ENCODE assay signal across 1 mouse cellular context in the genomic region with DNA sequence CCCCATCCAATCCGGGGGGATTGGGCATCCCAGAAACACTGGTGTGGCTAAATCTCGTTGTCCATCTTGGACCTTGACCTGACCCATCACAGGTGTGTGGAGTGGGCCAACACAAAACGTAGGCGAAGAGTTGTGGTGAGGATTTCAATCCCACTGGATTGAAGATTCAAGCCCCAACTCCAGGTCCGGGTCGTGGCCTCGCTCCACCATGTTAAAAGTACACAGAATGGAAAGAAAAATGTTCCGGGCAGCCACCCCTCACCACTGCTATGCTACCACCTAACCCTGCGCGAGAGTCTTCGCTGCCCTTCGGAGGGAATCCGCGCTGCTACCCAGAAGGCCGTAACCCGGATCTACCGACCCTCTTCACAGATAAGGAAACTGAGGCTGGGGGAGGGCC.
TF ChIP-seq lines count a peak whose summit lies in the region.

No protein-coding gene starts in this region.

TF ChIP-seq in CH12.LX, 34 proteins besides CTCF, POLR2A, EP300 and RAD21 (continued from another document):
- no peak for TF ChIP-seq NELFE (IDR thresholded peaks at IDR 0.05; ENCODE audit: low read depth, low read length)
- no peak for TF ChIP-seq NRF1 (IDR thresholded peaks at IDR 0.05; ENCODE audit: low read depth, low read length)
- no peak for TF ChIP-seq MAZ (IDR thresholded peaks at IDR 0.05; ENCODE audit: low read depth, low read length)
- no peak for TF ChIP-seq UBTF (IDR thresholded peaks at IDR 0.05; ENCODE audit: low read depth, low read length)
- TF ChIP-seq ETS1 (conservative IDR thresholded peaks at IDR 0.05; ENCODE audit: low read depth, low read length): no peak
- no peak for TF ChIP-seq RCOR1 (conservative IDR thresholded peaks at IDR 0.05; ENCODE audit: low read depth, low read length)
- TF ChIP-seq MYC (IDR thresholded peaks at IDR 0.05; ENCODE audit: low read depth, low read length): no peak
- no peak for TF ChIP-seq MEF2A (IDR thresholded peaks at IDR 0.05; ENCODE audit: borderline replicate concordance, low read depth, low read length)
- TF ChIP-seq JUND (conservative IDR thresholded peaks at IDR 0.05; ENCODE audit: low read depth, low read length): no peak
- no peak for TF ChIP-seq MAFK (IDR thresholded peaks at IDR 0.05; ENCODE audit: insufficient replicate concordance, low read length)
TF ChIP-seq in CH12.LX: peak in this region for 0.
